Mouse (Mus musculus) stomach, embryonic 15.5 days (tissue): ENCODE data around the gene Kdm5b. TPM values are rescaled to one million over a fixed set of nuclear protein-coding genes. Genes with fewer than 3 reads are reported as not detected.
A peak's percentile ranks its signal among the peaks of the same experiment; 100 is the strongest.

Experiments used
- ATAC-seq: fragments of 200-750 bp; cut with Nextera tagmentation; 2 replicates; pipeline ENCODE4 v1.8.0; 2017; ENCODE audit warnings: low read depth, moderate number of reproducible peaks, moderate TSS enrichment; ENCODE audit not compliant: insufficient read depth, low FRiP score
- H3K27ac ChIP-seq: fragments of 300-500 bp; sonication (generic); 2 replicates; pipeline ENCODE4 v1.5.1; 2015; ENCODE audit warnings: mild to moderate bottlenecking, inconsistent platforms
- H3K27me3 ChIP-seq: fragments of 300-500 bp; sonication (generic); replicated peaks from 2 replicates; pipeline ENCODE4 v1.6.1; 2015; ENCODE audit warnings: inconsistent platforms
- H3K36me3 ChIP-seq: fragments of 300-500 bp; sonication (generic); 2 replicates; pipeline ENCODE4 v1.6.1; 2015; ENCODE audit warnings: inconsistent platforms
- H3K4me1 ChIP-seq: fragments of 300-500 bp; sonication (generic); 2 replicates; pipeline ENCODE4 v1.6.1; 2015; ENCODE audit warnings: inconsistent platforms
- H3K4me2 ChIP-seq: fragments of 300-500 bp; sonication (generic); 2 replicates; pipeline ENCODE4 v1.6.1; 2015; ENCODE audit warnings: mild to moderate bottlenecking, inconsistent platforms
- H3K4me3 ChIP-seq: fragments of 300-500 bp; sonication (generic); replicated peaks from 2 replicates; pipeline ENCODE4 v1.5.1; 2015; ENCODE audit warnings: inconsistent platforms
- H3K9ac ChIP-seq: fragments of 300-500 bp; sonication (generic); 2 replicates; pipeline ENCODE4 v1.6.1; 2015; ENCODE audit warnings: inconsistent platforms
- H3K9me3 ChIP-seq: fragments of 300-500 bp; sonication (generic); 2 replicates; pipeline ENCODE4 v1.6.1; 2016; ENCODE audit warnings: inconsistent platforms
- WGBS: fragments of 180-500 bp; shearing (Covaris S2); methylation state at CpG from one replicate; pipeline ENCODE4 v1.1.7; 2015; 5-methylcytosine and 5-hydroxymethylcytosine counted together
- polyA plus RNA-seq: library from polyadenylated mRNA; unstranded; fragments of >200 nt; fragmentation: Nextera tagmentation; extraction: Ambion mirVana; gene quantifications from 2 replicates; pipeline ENCODE4 v1.2.1, GENCODE M21; 2015

Gene Kdm5b
- polyA plus RNA-seq, 1 experiment from 2014 or later, result 53.2 TPM

GRCm38 (mm10) chr1:134605670-134606069 is 45.7 kb downstream of the Kdm5b start:
- no peaks in the 10 kb centered on the region for H3K4me1 ChIP-seq
- no peak overlapping the region for H3K4me2 ChIP-seq
- H3K27ac ChIP-seq, result peak overlapping the region; percentile 3; the same call in 1 of the 2 replicates
- no peaks in the 10 kb centered on the region for H3K9me3 ChIP-seq
- no peak overlapping the region for H3K4me3 ChIP-seq
- H3K27me3 ChIP-seq, result no peaks in the 10 kb centered on the region
- no peak overlapping the region for H3K9ac ChIP-seq
- peaks cover 36% of the 10 kb centered on the region for H3K36me3 ChIP-seq
- ATAC-seq, result no peak
- 53% methylated on average over 8 of the region's 8 CpGs for WGBS

- H3K27me3 ChIP-seq, result no peaks in the 10 kb centered on the region
- H3K4me2 ChIP-seq, result no peak overlapping the region
- H3K4me3 ChIP-seq, result no peak overlapping the region
- no peaks in the 10 kb centered on the region for H3K4me1 ChIP-seq
- H3K27ac ChIP-seq, result no peak overlapping the region
- H3K36me3 ChIP-seq, result peaks cover 29% of the 10 kb centered on the region
- no peak for ATAC-seq
- no peak overlapping the region for H3K9ac ChIP-seq
- H3K9me3 ChIP-seq, result no peaks in the 10 kb centered on the region
- WGBS, result 88% methylated on average over 2 of the region's 2 CpGs
These were observed 46.4 kb downstream of the Kdm5b start for GRCm38 (mm10) chr1:134606381-134606780.

DNA sequence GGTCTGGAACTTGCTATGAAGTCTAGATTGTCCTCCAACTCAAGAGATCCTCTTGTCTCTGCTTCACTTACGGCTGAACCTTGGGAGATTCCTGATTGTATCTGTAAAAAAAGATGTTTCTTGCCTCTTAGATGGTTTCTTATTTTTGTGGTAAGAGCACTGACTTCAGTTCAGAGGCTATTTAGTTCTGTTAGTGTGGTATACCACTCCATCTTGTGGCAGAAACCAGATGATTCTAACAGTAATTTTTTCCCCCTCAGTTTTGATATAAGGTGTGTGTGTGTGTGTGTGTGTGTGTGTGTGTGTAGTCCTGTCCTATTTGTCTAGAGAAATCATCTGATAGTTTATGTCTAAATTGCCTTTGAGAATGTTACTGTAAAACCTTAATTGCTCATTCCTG is 47.3 kb downstream of the Kdm5b start:
- no peak overlapping the region for H3K4me2 ChIP-seq
- H3K9me3 ChIP-seq, result no peaks in the 10 kb centered on the region
- H3K9ac ChIP-seq, result no peak overlapping the region
- peaks cover 24% of the 10 kb centered on the region for H3K36me3 ChIP-seq
- WGBS, result 75% methylated on average over 1 of the region's 1 CpGs
- H3K27ac ChIP-seq, result no peak overlapping the region
- no peak for ATAC-seq
- H3K4me3 ChIP-seq, result no peak overlapping the region
- no peaks in the 10 kb centered on the region for H3K4me1 ChIP-seq
- no peaks in the 10 kb centered on the region for H3K27me3 ChIP-seq

DNA sequence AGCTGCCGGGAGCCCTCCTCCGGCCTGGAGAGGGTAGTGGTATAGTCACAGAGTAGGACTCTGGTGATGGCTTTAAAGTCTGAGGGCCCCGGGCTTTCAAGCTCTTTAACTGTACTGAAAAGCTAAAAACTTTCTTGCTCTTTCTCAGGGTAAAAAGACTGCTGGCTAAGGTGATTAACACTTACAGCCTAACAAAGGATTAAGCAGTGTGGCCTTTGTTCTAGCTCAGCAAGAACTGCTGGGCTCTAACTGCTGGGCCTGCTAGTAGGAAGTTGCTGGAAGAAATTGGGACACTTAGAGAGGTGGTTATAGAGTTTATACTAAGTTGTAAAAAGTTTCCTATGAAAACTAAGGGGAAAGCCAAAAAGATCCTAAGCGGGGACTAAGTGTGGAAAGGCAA is 49.2 kb downstream of the Kdm5b start:
- Histone ChIP-seq H3K4me3 (no peak overlapping the region), H3K9ac (no peak overlapping the region), H3K9me3 (no peaks in the 10 kb centered on the region), H3K4me1 (no peaks in the 10 kb centered on the region), H3K27me3 (no peaks in the 10 kb centered on the region), H3K36me3 (peaks cover 25% of the 10 kb centered on the region), H3K27ac (no peak overlapping the region), H3K4me2 (no peak overlapping the region)
- 51% methylated on average over 4 of the region's 4 CpGs for WGBS
- ATAC-seq, result no peak

DNA sequence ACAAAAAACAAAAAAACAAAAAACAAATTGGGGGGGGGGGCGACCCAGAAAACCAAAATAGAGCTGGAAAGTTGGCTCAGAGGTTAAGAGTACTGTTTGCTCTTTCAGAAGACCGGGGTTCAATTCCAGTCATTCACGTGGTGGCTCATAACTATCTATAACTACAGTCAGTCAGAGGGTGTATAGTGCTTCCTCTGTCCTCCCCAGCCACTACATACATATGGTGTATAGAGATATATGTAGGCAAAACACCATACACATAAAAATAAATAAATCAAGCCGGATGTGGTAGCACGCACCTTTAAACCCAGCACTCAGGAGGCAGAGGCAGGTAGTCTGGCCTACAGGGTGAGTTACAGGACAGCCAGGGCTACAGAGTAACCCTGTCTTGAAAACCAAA is 54.6 kb downstream of the Kdm5b start:
- Histone ChIP-seq H3K27ac (no peak overlapping the region), H3K4me1 (no peaks in the 10 kb centered on the region), H3K4me2 (no peak overlapping the region), H3K4me3 (no peak overlapping the region), H3K9ac (no peak overlapping the region), H3K36me3 (peaks cover 34% of the 10 kb centered on the region), H3K27me3 (no peaks in the 10 kb centered on the region), H3K9me3 (no peaks in the 10 kb centered on the region)
- WGBS, result 93% methylated on average over 5 of the region's 5 CpGs
- ATAC-seq, result no peak

DNA sequence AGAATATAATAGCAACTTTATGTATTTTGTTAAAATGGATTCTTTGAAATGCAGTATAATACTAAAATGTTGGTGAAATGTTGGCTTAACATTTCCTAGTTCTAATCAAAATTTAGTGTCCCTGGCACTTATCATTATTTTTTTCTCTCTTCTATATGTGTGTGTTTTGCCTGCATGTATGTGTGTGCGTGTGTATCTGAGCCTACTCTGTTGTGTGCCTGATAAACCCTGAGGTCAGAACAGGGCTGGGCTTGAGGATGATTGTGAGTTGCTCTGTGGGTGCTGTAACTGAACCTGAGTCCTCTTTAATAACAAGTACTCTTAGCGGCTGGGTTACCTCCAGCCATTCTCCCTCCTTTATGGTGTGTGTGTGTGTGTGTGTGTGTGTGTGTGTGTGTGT is 55.0 kb downstream of the Kdm5b start:
- no peaks in the 10 kb centered on the region for H3K9me3 ChIP-seq
- no peak overlapping the region for H3K4me3 ChIP-seq
- H3K9ac ChIP-seq, result no peak overlapping the region
- WGBS, result 83% methylated on average over 2 of the region's 2 CpGs
- H3K27me3 ChIP-seq, result no peaks in the 10 kb centered on the region
- H3K4me2 ChIP-seq, result no peak overlapping the region
- no peak overlapping the region for H3K27ac ChIP-seq
- no peak for ATAC-seq
- peaks cover 38% of the 10 kb centered on the region for H3K36me3 ChIP-seq
- H3K4me1 ChIP-seq, result no peaks in the 10 kb centered on the region

DNA sequence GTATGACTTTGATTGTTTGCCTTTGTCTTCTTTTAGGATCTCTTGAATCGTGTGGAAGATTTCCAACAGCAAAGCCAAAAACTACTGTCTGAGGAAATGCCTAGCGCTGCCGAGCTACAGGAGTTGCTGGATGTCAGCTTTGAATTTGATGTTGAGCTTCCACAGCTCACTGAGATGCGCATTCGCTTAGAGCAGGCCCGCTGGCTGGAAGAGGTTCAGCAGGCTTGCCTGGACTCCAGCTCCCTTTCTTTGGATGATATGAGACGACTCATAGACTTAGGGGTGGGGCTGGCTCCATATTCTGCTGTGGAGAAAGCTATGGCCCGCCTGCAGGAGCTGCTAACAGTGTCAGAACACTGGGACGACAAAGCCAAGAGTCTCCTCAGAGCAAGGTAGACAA is 57.7 kb downstream of the Kdm5b start:
- Histone ChIP-seq H3K4me3 (no peak overlapping the region), H3K9me3 (no peaks in the 10 kb centered on the region), H3K27me3 (no peaks in the 10 kb centered on the region), H3K4me1 (no peaks in the 10 kb centered on the region), H3K36me3 (peaks cover 49% of the 10 kb centered on the region), H3K27ac (no peak overlapping the region), H3K9ac (no peak overlapping the region), H3K4me2 (no peak overlapping the region)
- WGBS, result 84% methylated on average over 9 of the region's 9 CpGs
- no peak for ATAC-seq

DNA sequence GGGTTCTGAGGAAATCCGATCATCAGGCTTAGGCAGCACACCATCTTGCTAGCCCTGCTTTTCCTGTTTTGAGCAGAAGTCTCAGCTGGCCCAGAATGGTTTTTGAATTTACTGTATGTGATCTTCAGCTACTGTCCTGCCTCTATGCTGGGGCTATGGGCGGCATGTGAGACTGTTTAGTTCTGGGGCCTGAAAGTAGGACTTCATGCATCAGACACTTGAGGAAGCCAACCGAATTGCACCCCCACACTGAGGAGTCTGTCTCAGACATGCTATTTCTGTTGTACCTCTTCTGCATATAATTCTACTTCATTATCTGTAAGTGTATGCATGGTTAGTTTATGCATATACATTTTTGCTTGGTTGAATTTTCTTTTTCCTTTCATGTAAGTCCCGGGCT is 65.4 kb downstream of the Kdm5b start:
- Histone ChIP-seq H3K9me3 (no peaks in the 10 kb centered on the region), H3K9ac (no peak overlapping the region), H3K27me3 (no peaks in the 10 kb centered on the region), H3K27ac (no peak overlapping the region), H3K4me1 (no peaks in the 10 kb centered on the region), H3K36me3 (peaks cover 62% of the 10 kb centered on the region), H3K4me2 (no peak overlapping the region), H3K4me3 (no peak overlapping the region)
- ATAC-seq, result no peak
- 85% methylated on average over 4 of the region's 4 CpGs for whole genome bisulfite sequencing

DNA sequence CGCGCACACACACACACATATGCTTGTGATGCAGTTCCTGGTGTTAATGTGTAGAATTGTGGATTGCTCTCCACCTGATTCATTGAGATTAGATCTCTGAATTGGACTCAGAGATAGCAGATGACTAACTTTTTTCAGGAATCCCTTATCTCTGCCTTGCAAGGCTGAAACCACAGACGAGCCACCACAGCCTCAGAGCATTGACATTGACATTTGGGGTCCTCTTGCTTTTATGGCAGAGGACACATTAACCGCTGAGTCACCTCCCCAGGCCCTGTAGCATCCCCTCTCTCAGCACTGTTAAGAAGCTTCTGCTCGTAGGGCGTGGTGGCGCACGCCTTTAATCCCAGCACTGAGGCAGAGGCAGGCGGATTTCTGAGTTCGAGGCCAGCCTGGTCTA is 69.5 kb downstream of the Kdm5b start:
- Histone ChIP-seq H3K9me3 (no peaks in the 10 kb centered on the region), H3K27me3 (no peaks in the 10 kb centered on the region), H3K4me1 (no peaks in the 10 kb centered on the region), H3K9ac (no peak overlapping the region), H3K4me3 (no peak overlapping the region), H3K36me3 (peaks cover 59% of the 10 kb centered on the region), H3K4me2 (no peak overlapping the region), H3K27ac (no peak overlapping the region)
- ATAC-seq, result no peak
- 90% methylated on average over 10 of the region's 10 CpGs for WGBS

DNA sequence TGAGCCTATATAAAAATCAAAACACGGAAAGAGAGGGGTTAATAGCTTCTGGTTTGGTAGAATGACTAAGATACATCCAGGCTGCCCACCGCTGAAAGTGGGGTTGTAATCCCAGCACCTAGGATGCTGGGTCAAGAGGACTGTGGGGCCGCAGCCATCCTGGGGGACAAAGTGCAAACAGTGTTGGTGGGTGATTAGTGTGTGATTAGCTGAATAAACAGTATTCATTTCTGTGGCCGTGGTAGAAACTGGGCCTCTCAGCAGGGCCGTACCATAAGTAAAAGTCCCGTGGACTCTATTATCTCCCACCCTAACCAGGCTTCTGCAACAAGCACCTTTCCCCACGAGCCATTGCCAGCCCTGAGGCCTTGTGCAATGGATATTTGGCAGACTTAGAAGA is 74.3 kb downstream of the Kdm5b start:
- no peak for ATAC-seq
- peaks cover 26% of the 10 kb centered on the region for H3K36me3 ChIP-seq

GRCm38 (mm10) chr1:134636245-134636644 is 76.3 kb downstream of the Kdm5b start:
- H3K36me3 ChIP-seq, result peaks cover 7% of the 10 kb centered on the region
- no peak for ATAC-seq
- no peaks in the 10 kb centered on the region for H3K9me3 ChIP-seq
- no peak overlapping the region for H3K27ac ChIP-seq
- H3K9ac ChIP-seq, result no peak overlapping the region
- H3K4me1 ChIP-seq, result 0 out of 2 replicates have a peak, but pooled peaks cover 3% of the 10 kb centered on the region
- no peaks in the 10 kb centered on the region for H3K27me3 ChIP-seq
- no peak overlapping the region for H3K4me2 ChIP-seq
- H3K4me3 ChIP-seq, result no peak overlapping the region
- 72% methylated on average over 3 of the region's 3 CpGs for WGBS

More for the DNA sequence above, 74.3 kb downstream of the Kdm5b start:
- Histone ChIP-seq H3K4me1 (0 out of 2 replicates have a peak, but pooled peaks cover 3% of the 10 kb centered on the region), H3K27me3 (no peaks in the 10 kb centered on the region), H3K9ac (no peak overlapping the region), H3K4me2 (no peak overlapping the region), H3K27ac (no peak overlapping the region), H3K9me3 (no peaks in the 10 kb centered on the region), H3K4me3 (no peak overlapping the region)
- WGBS, result 58% methylated on average over 7 of the region's 7 CpGs

DNA sequence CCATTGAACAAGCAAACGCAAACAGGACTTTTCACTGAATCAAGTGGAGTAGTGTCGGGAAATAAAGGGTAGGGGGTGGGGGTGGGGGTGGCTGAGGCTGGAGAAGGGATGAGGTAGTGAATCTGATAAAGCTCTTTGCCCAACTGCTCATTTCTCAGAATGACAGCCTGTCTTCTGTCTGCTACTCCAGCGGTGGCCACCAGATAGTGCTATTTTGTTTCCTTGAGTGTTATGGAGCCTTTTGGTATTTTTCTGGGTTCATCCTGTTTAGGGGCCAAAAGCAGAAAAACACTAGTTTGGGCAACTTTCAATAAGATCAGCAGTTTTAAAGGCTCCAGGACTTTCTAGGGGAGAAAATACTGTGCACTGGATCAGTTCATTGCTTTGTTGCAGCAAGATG is 76.7 kb downstream of the Kdm5b start:
- Histone ChIP-seq H3K36me3 (peaks cover 6% of the 10 kb centered on the region; the same call in 1 of the 2 replicates), H3K9ac (no peak overlapping the region), H3K4me2 (no peak overlapping the region), H3K4me3 (no peak overlapping the region), H3K27ac (no peak overlapping the region), H3K9me3 (no peaks in the 10 kb centered on the region), H3K4me1 (0 out of 2 replicates have a peak, but pooled peaks cover 3% of the 10 kb centered on the region), H3K27me3 (no peaks in the 10 kb centered on the region)
- WGBS, result 4% methylated on average over 3 of the region's 3 CpGs
- no peak for ATAC-seq

GRCm38 (mm10) chr1:134638041-134638440 is 78.1 kb downstream of the Kdm5b start:
- no peak overlapping the region for H3K9ac ChIP-seq
- no peak overlapping the region for H3K27ac ChIP-seq
- H3K36me3 ChIP-seq, result no peaks in the 10 kb centered on the region
- H3K9me3 ChIP-seq, result no peaks in the 10 kb centered on the region
- ATAC-seq, result no peak
- 24% methylated on average over 3 of the region's 3 CpGs for WGBS
- H3K4me1 ChIP-seq, result 0 out of 2 replicates have a peak, but pooled peaks cover 3% of the 10 kb centered on the region
- no peak overlapping the region for H3K4me2 ChIP-seq
- H3K27me3 ChIP-seq, result no peaks in the 10 kb centered on the region
- no peak overlapping the region for H3K4me3 ChIP-seq
